Mouse (Mus musculus) MEL (cell line): ENCODE results near the gene P4ha2.

Source experiments
- CTCF ChIP-seq, 3 experiments: IDR thresholded peaks in 2 of 3; conservative IDR thresholded peaks in 1 of 3; 2 replicates each; pipeline ENCODE4 v1.5.1; 2011 to 2012; ENCODE audit warnings: low read length in 3 of 3, low read depth in 2 of 3, mild to moderate bottlenecking in 2 of 3, improper control_type of control experiment in 1 of 3, inconsistent platforms in 1 of 3, mixed read lengths in 1 of 3, moderate library complexity in 1 of 3; ENCODE audit not compliant: control insufficient read depth in 1 of 3, insufficient read depth in 1 of 3, poor library complexity in 1 of 3, severe bottlenecking in 1 of 3
- E2F4 ChIP-seq: IDR thresholded peaks from 2 replicates; pipeline ENCODE4 v1.6.1; 2011; ENCODE audit warnings: low read depth, low read length, improper control_type of control experiment, borderline replicate concordance
- EP300 ChIP-seq, 2 experiments: IDR thresholded peaks; 2 replicates each; pipeline ENCODE4 v1.6.1; 2011; ENCODE audit warnings: improper control_type of control experiment in 2 of 2, low read length in 2 of 2, low read depth in 1 of 2, mild to moderate bottlenecking in 1 of 2
- GABPA ChIP-seq: IDR thresholded peaks from 2 replicates; pipeline ENCODE4 v1.6.1; 2012; ENCODE audit warnings: low read depth, mild to moderate bottlenecking, inconsistent platforms, low read length, improper control_type of control experiment, moderate library complexity
- GATA1 ChIP-seq: IDR thresholded peaks from 2 replicates; pipeline ENCODE4 v1.6.1; 2011; ENCODE audit warnings: low read depth, low read length, improper control_type of control experiment
- HCFC1 ChIP-seq: IDR thresholded peaks from 2 replicates; pipeline ENCODE4 v1.6.1; 2012; ENCODE audit warnings: low read depth, mild to moderate bottlenecking, inconsistent platforms, low read length, improper control_type of control experiment, moderate library complexity
- JUND ChIP-seq: IDR thresholded peaks from 2 replicates; pipeline ENCODE4 v1.6.1; 2011; ENCODE audit warnings: low read depth, mild to moderate bottlenecking, improper control_type of control experiment, low read length
- MEF2A ChIP-seq: IDR thresholded peaks from 2 replicates; pipeline ENCODE4 v1.6.1; 2014; ENCODE audit warnings: low read depth, mild to moderate bottlenecking, inconsistent platforms, low read length, improper control_type of control experiment; ENCODE audit not compliant: poor library complexity, insufficient replicate concordance, severe bottlenecking; ENCODE audit errors: extremely low read depth
- MYB ChIP-seq: IDR thresholded peaks from 2 replicates; pipeline ENCODE4 v1.6.1; 2011; ENCODE audit warnings: mild to moderate bottlenecking, low read depth, low read length, improper control_type of control experiment
- POLR2A ChIP-seq, 2 experiments: IDR thresholded peaks; 2 replicates each; pipeline ENCODE4 v1.6.1; 2011 to 2012; ENCODE audit warnings: low read length in 2 of 2, mild to moderate bottlenecking in 2 of 2, control low read depth in 1 of 2, improper control_type of control experiment in 1 of 2, low read depth in 1 of 2, moderate library complexity in 1 of 2; ENCODE audit not compliant: control insufficient read depth in 1 of 2, insufficient read depth in 1 of 2, poor library complexity in 1 of 2
- POLR2AphosphoS2 ChIP-seq: IDR thresholded peaks from 2 replicates; pipeline ENCODE4 v1.6.1; 2011; ENCODE audit warnings: low read length, improper control_type of control experiment
- SIN3A ChIP-seq: IDR thresholded peaks from 2 replicates; pipeline ENCODE4 v1.6.1; 2012; ENCODE audit warnings: low read length, improper control_type of control experiment, inconsistent platforms
- ZMIZ1 ChIP-seq: IDR thresholded peaks from 2 replicates; pipeline ENCODE4 v1.6.1; 2012; ENCODE audit warnings: low read depth, mild to moderate bottlenecking, inconsistent platforms, low read length, improper control_type of control experiment, moderate library complexity

DNA sequence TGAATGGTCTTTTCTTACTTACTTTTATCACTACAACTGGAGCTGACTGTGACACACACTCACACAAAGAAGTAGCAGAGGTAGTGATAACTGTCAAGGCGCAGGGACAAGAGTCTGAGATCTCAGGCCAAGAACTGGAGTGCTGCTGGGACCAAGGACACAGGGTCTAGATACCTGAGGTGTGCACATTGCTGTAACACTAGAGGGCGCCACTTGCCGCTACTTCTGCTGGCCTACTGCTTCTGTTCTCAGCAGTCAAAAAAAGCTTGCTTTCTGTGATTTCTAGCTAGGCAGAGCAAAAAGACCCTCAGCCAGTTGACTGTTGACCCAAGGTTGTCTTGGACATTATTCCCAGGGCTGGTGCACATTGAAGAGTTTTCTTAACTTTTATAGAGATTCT is 45.0 kb downstream of the P4ha2 start:
- TF ChIP-seq HCFC1 (no peak), POLR2A (IDR thresholded peaks at IDR 0.05; ENCODE audit: control insufficient read depth in 1 of 2, insufficient read depth in 1 of 2, low read depth in 1 of 2, low read length in 2 of 2, poor library complexity in 1 of 2) (no peak), ZMIZ1 (no peak), CTCF (IDR thresholded peaks at IDR 0.05 in 2 of 3, conservative IDR thresholded peaks at IDR 0.05 in 1 of 3; ENCODE audit: control insufficient read depth in 1 of 3, insufficient read depth in 1 of 3, low read depth in 2 of 3, low read length in 3 of 3, poor library complexity in 1 of 3, severe bottlenecking in 1 of 3) (peak; percentile 94 to 99 (median 98)), POLR2AphosphoS2 (no peak), E2F4 (no peak), EP300 (IDR thresholded peaks at IDR 0.05; ENCODE audit: low read depth in 1 of 2, low read length in 2 of 2) (peak in 1 of 2 experiments; percentile 21; a peak in 1 of 4 replicates), JUND (no peak), SIN3A (peak; percentile 60), MEF2A (no peak), GABPA (no peak), MYB (no peak), GATA1 (no peak)
